Mouse (Mus musculus) cerebellum, postnatal 4 days (tissue): ENCODE measurements around the gene Tent4b.

Experiments used
- DNase-seq, 2 experiments: peaks; one replicate each; pipeline ENCODE4 v3.0.0; 2022; ENCODE audit warnings: low spot score in 2 of 2, mixed read lengths in 1 of 2

Gene Tent4b

GRCm38 (mm10) chr8:88228286-88228685 is 29.3 kb downstream of the Tent4b start:
- no peak for DNase-seq

GRCm38 (mm10) chr8:88228800-88229199 is 29.8 kb downstream of the Tent4b start:
- no peak for DNase-seq

- no peak for DNase-seq
These were observed 37.7 kb downstream of the Tent4b start for GRCm38 (mm10) chr8:88236666-88237065.

GRCm38 (mm10) chr8:88237606-88238005 is 38.6 kb downstream of the Tent4b start:
- no peak for DNase-seq

- DNase-seq = no peak
These were observed 40.3 kb downstream of the Tent4b start for GRCm38 (mm10) chr8:88239277-88239676.

- DNase-seq = no peak
These were observed 42.9 kb downstream of the Tent4b start for GRCm38 (mm10) chr8:88241871-88242270.

- peak in 1 of 2 experiments; percentile 60 for DNase-seq
These were observed 45.3 kb downstream of the Tent4b start for GRCm38 (mm10) chr8:88244298-88244697.

- peak in 1 of 2 experiments; percentile 56 for DNase-seq
These were observed 53.8 kb downstream of the Tent4b start for GRCm38 (mm10) chr8:88252791-88253190.

GRCm38 (mm10) chr8:88254957-88255356 is 55.9 kb downstream of the Tent4b start:
- no peak for DNase-seq

- no peak for DNase-seq
These were observed 59.0 kb downstream of the Tent4b start for GRCm38 (mm10) chr8:88258024-88258423.

- no peak for DNase-seq
These were observed 59.5 kb downstream of the Tent4b start for GRCm38 (mm10) chr8:88258544-88258943.

GRCm38 (mm10) chr8:88260466-88260980 is 61.5 kb downstream of the Tent4b start:
- peak in 1 of 2 experiments; percentile 14 for DNase-seq

GRCm38 (mm10) chr8:88262831-88263635 is 64.0 kb downstream of the Tent4b start:
- peak in 1 of 2 experiments; percentile 9 for DNase-seq

GRCm38 (mm10) chr8:88265511-88265910 is 66.5 kb downstream of the Tent4b start:
- DNase-seq = no peak

GRCm38 (mm10) chr8:88266170-88266800 is 67.3 kb downstream of the Tent4b start:
- DNase-seq = peak; percentile 76 to 88

GRCm38 (mm10) chr8:88266801-88267403 is 67.9 kb downstream of the Tent4b start:
- no peak for DNase-seq

GRCm38 (mm10) chr8:88269107-88269875 is 70.3 kb downstream of the Tent4b start:
- DNase-seq = no peak

GRCm38 (mm10) chr8:88270086-88270485 is 71.1 kb downstream of the Tent4b start:
- no peak for DNase-seq

GRCm38 (mm10) chr8:88272231-88273050 is 73.4 kb downstream of the Tent4b start, which contains the start of gene Adcy7:
Gene Adcy7, plus strand, starts transcription at chr8:88272403.
- DNase-seq = peak in 1 of 2 experiments; percentile 58

GRCm38 (mm10) chr8:88273051-88273430 is 74.0 kb downstream of the Tent4b start:
- no peak for DNase-seq

GRCm38 (mm10) chr8:88274090-88274489 is 75.1 kb downstream of the Tent4b start:
- no peak for DNase-seq
